Mouse (Mus musculus): ENCODE data around the gene Swsap1. TPM values are rescaled to one million over a fixed set of nuclear protein-coding genes. Genes with fewer than 3 reads are reported as not detected.

Swsap1 gene
- polyA plus RNA-seq, 1 experiment from 2014 or later: 17.2 TPM

DNA sequence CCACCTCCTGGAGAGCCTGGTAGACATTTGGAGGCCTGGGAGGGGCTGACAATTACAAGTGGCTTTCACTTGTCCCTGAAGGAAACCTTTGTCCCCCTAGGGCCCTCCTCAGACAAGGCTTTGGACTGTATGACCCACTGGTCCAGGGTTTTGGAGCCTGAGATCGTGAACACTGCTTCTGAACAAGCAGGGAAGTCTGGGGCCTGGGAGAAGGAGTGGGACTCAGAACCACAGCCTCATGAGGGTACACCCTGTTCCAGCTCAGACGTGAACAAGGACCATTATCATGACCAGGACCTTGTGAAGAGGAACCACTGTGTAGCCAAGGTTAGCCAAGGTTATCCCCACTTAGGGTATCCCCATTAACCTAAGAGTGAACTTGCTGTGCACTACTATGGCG, 26.3 kb upstream of the Swsap1 start:
- Histone ChIP-seq H3K9me3 (replicated peaks; ENCODE audit: control insufficient read depth, low read length) (no peaks in the 10 kb centered on the region), H3K36me3 (replicated peaks; ENCODE audit: control insufficient read depth, insufficient read depth, low read depth, low read length) (no peaks in the 10 kb centered on the region), H3K27ac (replicated peaks; ENCODE audit: low read depth, low read length) (no peak overlapping the region), H3K27me3 (ENCODE audit: control insufficient read depth, insufficient read depth, low read length) (no peaks in the 10 kb centered on the region), H3K4me3 (ENCODE audit: low read depth, low read length) (no peak overlapping the region), H3K4me2 (ENCODE audit: low read depth, low read length) (no peak overlapping the region), H3K9ac (replicated peaks; ENCODE audit: low read length) (no peak overlapping the region), H3K4me1 (ENCODE audit: control insufficient read depth, insufficient read depth, low read length) (no peaks in the 10 kb centered on the region; the same call in 1 of the 2 replicates)
- no peak for ATAC-seq (replicated peaks; ENCODE audit: insufficient number of reproducible peaks, low FRiP score, low TSS enrichment, low read depth)
- no peak for DNase-seq (ENCODE audit: low spot score)
- WGBS: 76% methylated on average over 3 of the region's 3 CpGs

DNA sequence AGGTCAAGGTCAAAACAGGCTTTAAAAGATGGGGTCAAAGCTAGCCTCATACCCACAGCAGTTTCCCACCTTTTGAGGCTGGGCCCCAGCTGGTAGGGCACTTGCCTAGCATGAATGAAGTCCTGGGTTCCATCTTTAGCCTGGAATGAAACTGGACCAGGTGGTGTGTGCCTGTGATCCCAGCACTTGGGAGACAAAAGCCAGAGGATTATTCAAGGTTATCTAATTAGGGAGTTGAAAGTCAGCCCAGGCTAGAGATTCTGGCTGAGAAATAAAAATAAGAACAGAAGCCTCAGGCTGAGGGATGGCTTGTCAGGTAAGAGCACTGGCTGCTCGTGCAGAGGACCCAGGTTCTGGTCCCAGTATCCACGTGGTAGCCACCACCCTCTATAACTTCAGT, 23.5 kb upstream of the Swsap1 start:
- Histone ChIP-seq H3K4me1 (ENCODE audit: control insufficient read depth, insufficient read depth, low read length) (no peaks in the 10 kb centered on the region), H3K9me3 (replicated peaks; ENCODE audit: control insufficient read depth, low read length) (no peaks in the 10 kb centered on the region), H3K9ac (replicated peaks; ENCODE audit: low read length) (no peak overlapping the region), H3K27me3 (ENCODE audit: control insufficient read depth, insufficient read depth, low read length) (no peaks in the 10 kb centered on the region), H3K4me3 (ENCODE audit: low read depth, low read length) (no peak overlapping the region), H3K27ac (replicated peaks; ENCODE audit: low read depth, low read length) (no peak overlapping the region), H3K4me2 (ENCODE audit: low read depth, low read length) (no peak overlapping the region), H3K36me3 (replicated peaks; ENCODE audit: control insufficient read depth, insufficient read depth, low read depth, low read length) (no peaks in the 10 kb centered on the region)
- ATAC-seq (replicated peaks; ENCODE audit: insufficient number of reproducible peaks, low FRiP score, low TSS enrichment, low read depth) (no peak), DNase-seq (ENCODE audit: low spot score) (no peak)
- 67% methylated on average over 2 of the region's 2 CpGs for WGBS

DNA sequence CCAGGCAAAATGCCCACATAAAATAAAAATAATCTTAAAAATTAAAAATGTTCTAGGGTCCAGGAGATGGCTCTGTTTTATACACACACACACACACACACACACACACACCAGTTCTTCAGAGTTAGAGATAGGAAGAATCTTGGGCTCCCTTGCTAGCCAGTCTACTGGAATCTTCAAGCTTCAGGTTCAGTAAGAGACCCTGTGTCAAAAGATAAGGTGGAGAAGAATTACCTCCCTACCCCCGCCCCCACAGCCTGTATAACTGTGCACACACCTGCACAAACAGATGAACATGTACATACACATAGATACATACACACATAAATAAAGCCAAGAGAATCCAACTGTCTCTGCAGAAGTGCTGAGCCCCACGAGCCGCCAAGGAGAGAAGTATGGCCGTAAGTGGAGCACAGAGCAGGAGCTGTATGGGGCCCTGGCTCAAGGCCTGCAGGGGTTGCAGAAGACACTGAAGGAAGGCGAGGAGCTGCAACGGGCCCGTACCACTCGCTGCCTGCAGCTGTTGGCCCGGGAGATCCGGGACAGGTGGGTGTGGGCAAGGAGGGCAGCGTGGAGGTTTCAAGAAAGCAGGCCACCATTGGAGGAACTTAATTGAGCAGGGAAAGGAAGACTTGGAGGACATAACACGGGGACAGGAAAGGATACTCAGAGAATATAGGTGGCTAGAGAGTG, 23.0 kb upstream of the Swsap1 start:
- no peaks in the 10 kb centered on the region for H3K27me3 ChIP-seq (ENCODE audit: control insufficient read depth, insufficient read depth, low read length)
- ATAC-seq (replicated peaks; ENCODE audit: insufficient number of reproducible peaks, low FRiP score, low TSS enrichment, low read depth) (no peak), DNase-seq (ENCODE audit: low spot score) (no peak)
- 53% methylated on average over 12 of the region's 12 CpGs for WGBS
- no peak overlapping the region for H3K27ac ChIP-seq (replicated peaks; ENCODE audit: low read depth, low read length)
- H3K9me3 ChIP-seq (replicated peaks; ENCODE audit: control insufficient read depth, low read length): no peaks in the 10 kb centered on the region
- H3K4me2 ChIP-seq (ENCODE audit: low read depth, low read length): no peak overlapping the region
- no peak overlapping the region for H3K4me3 ChIP-seq (ENCODE audit: low read depth, low read length)
- no peak overlapping the region for H3K9ac ChIP-seq (replicated peaks; ENCODE audit: low read length)
- no peaks in the 10 kb centered on the region for H3K4me1 ChIP-seq (ENCODE audit: control insufficient read depth, insufficient read depth, low read length)
- H3K36me3 ChIP-seq (replicated peaks; ENCODE audit: control insufficient read depth, insufficient read depth, low read depth, low read length): no peaks in the 10 kb centered on the region

DNA sequence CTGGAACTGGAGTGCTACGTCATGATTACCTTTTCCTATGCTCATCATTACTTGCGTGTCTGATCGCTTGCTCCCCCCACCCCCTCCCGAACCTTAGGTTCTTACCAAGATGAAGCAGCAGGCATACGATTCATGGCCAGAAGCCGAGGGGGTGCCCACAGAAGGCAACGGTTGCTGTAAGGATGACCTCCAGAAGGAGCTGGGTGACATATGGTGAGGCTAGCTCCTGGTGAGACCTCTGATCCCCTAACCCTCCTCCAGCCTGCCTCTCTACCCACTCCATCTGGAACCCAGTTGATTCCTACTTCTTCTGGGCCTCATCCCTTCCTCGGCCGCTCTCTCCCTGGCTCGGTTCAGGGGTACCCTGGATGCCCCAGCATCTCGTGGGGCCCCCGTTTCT, 21.5 kb upstream of the Swsap1 start:
- WGBS: 88% methylated on average over 12 of the region's 12 CpGs
- Histone ChIP-seq H3K9me3 (replicated peaks; ENCODE audit: control insufficient read depth, low read length) (no peaks in the 10 kb centered on the region), H3K4me3 (ENCODE audit: low read depth, low read length) (no peak overlapping the region), H3K9ac (replicated peaks; ENCODE audit: low read length) (no peak overlapping the region), H3K27ac (replicated peaks; ENCODE audit: low read depth, low read length) (no peak overlapping the region), H3K4me2 (ENCODE audit: low read depth, low read length) (no peak overlapping the region), H3K27me3 (ENCODE audit: control insufficient read depth, insufficient read depth, low read length) (no peaks in the 10 kb centered on the region), H3K4me1 (ENCODE audit: control insufficient read depth, insufficient read depth, low read length) (no peaks in the 10 kb centered on the region), H3K36me3 (replicated peaks; ENCODE audit: control insufficient read depth, insufficient read depth, low read depth, low read length) (no peaks in the 10 kb centered on the region)
- DNase-seq (ENCODE audit: low spot score) (no peak), ATAC-seq (replicated peaks; ENCODE audit: insufficient number of reproducible peaks, low FRiP score, low TSS enrichment, low read depth) (no peak)

DNA sequence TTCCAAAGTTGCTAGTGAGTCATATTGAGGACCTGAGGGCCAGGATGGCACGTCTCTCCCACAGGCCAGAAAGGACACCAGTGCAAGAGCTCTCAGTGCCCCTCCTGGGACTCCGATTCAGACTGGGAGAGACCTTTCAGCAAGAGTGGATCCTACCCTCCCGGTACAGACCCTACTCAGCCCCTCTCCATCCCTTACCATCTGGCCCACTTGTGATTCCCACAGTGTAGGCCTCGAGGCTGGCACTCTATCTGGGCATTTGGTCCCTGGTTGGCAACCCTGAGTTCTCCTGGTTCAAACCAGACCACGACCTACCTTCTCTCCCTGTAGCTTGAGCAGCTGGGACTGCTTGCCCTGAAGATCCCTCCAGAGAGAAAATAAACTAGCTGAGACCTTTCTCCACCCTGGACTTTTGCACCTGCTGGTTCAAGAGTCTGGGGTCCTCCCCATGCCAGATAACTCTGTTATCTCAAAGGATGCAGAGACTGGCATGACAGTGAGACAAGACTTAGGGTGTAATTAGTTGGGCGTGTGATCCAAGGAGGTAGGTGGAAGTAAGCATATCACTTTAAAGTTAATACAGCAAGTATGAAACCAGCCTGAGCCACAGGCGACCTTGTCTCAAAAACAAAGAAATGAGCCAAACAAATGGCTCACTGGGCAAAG, 20.0 kb upstream of the Swsap1 start:
- Histone ChIP-seq H3K4me1 (ENCODE audit: control insufficient read depth, insufficient read depth, low read length) (no peaks in the 10 kb centered on the region), H3K27me3 (ENCODE audit: control insufficient read depth, insufficient read depth, low read length) (no peaks in the 10 kb centered on the region), H3K4me2 (ENCODE audit: low read depth, low read length) (no peak overlapping the region), H3K27ac (replicated peaks; ENCODE audit: low read depth, low read length) (no peak overlapping the region), H3K4me3 (ENCODE audit: low read depth, low read length) (no peak overlapping the region), H3K9ac (replicated peaks; ENCODE audit: low read length) (no peak overlapping the region), H3K9me3 (replicated peaks; ENCODE audit: control insufficient read depth, low read length) (no peaks in the 10 kb centered on the region), H3K36me3 (replicated peaks; ENCODE audit: control insufficient read depth, insufficient read depth, low read depth, low read length) (no peaks in the 10 kb centered on the region)
- ATAC-seq (replicated peaks; ENCODE audit: insufficient number of reproducible peaks, low FRiP score, low TSS enrichment, low read depth) (no peak), DNase-seq (ENCODE audit: low spot score) (no peak)
- WGBS: 82% methylated on average over 7 of the region's 7 CpGs

DNA sequence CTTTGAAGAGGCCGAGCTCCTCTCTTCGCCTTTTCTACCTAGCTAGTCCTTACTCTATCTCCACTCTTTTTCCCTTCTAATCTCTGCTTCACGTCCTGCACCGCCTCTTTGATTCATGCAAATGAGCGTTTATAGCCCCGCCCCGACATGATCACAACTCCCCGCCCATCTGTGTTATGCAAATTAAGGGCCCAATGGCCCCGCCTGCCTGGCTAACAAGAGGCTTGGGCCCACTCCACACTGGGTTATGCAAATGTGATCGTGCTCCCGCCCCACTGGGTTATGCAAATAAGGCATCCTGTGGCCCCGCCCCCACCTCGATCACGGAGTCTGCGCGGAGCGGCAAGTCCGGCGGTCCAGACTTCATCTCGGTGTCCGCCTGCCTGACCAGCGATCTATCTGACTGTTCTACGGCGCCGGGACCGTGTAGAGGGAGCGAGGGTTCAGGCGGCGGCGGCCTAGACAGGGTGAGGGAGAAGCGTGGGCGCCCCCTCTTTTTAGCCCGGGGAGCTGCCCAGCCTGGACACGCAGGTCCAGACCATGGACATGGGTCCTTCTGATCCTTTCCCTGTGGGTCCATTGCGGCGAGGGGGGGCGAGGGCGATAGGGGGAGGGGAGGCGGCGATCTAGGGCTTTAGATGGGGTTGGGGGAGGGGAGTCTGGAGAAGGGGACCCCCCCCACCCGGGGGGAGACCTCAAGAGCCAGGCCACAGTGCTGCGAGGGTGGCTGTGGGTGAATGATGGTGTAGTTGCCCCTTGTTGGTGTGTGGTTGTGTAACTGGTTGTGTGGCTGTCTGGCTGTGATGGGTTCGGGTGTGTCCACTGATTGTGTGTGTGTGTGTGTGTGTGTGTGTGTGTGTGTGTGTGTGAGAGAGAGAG, 18.6 kb upstream of the Swsap1 start, which contains the start of gene Plppr2:
Gene Plppr2 (plus strand): TSS at position 342 of the 879 bp plus-strand sequence.
- no peaks in the 10 kb centered on the region for H3K9me3 ChIP-seq (replicated peaks; ENCODE audit: control insufficient read depth, low read length)
- no peaks in the 10 kb centered on the region for H3K36me3 ChIP-seq (replicated peaks; ENCODE audit: control insufficient read depth, insufficient read depth, low read depth, low read length)
- peak within 1 kb of the TSS; percentile 51 for H3K4me3 ChIP-seq (ENCODE audit: low read depth, low read length)
- no peaks in the 10 kb centered on the region for H3K27me3 ChIP-seq (ENCODE audit: control insufficient read depth, insufficient read depth, low read length)
- H3K27ac ChIP-seq (replicated peaks; ENCODE audit: low read depth, low read length): no peak within 1 kb of the TSS
- ATAC-seq (replicated peaks; ENCODE audit: insufficient number of reproducible peaks, low FRiP score, low TSS enrichment, low read depth) (peak; percentile 93), DNase-seq (ENCODE audit: low spot score) (peak; percentile 98)
- H3K4me2 ChIP-seq (ENCODE audit: low read depth, low read length): peak within 1 kb of the TSS; percentile 84
- no peaks in the 10 kb centered on the region for H3K4me1 ChIP-seq (ENCODE audit: control insufficient read depth, insufficient read depth, low read length)
- WGBS: 3% methylated on average over 42 of the region's 43 CpGs
- H3K9ac ChIP-seq (replicated peaks; ENCODE audit: low read length): peak within 1 kb of the TSS; percentile 69

DNA sequence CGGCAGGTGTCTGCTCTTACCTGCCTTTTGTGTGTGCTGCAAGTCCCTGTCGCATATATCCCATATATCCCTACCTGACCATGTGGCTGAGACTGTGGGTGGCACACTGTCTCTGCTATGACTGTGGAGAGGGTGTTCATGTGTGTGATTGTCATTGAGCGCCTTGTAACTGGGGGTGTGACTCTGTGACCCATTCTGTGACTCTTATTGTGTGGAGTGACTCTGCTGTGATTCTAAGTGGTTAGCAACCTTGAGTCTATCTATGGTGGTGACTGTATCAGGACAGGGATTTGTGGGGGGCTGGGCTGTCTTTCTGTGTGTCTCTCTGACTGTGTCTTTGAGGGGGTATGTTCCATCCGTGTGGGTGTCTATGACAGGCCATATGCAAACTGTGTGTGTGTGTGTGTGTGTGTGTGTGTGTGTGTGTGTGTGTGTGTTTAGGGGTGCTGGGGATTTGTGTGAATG, 17.8 kb upstream of the Swsap1 start:
- Histone ChIP-seq H3K27me3 (ENCODE audit: control insufficient read depth, insufficient read depth, low read length) (no peaks in the 10 kb centered on the region), H3K9me3 (replicated peaks; ENCODE audit: control insufficient read depth, low read length) (no peaks in the 10 kb centered on the region), H3K4me1 (ENCODE audit: control insufficient read depth, insufficient read depth, low read length) (no peaks in the 10 kb centered on the region), H3K4me3 (ENCODE audit: low read depth, low read length) (no peak overlapping the region), H3K9ac (replicated peaks; ENCODE audit: low read length) (no peak overlapping the region), H3K27ac (replicated peaks; ENCODE audit: low read depth, low read length) (no peak overlapping the region), H3K36me3 (replicated peaks; ENCODE audit: control insufficient read depth, insufficient read depth, low read depth, low read length) (no peaks in the 10 kb centered on the region), H3K4me2 (ENCODE audit: low read depth, low read length) (peak overlapping the region; percentile 25; the same call in 1 of the 2 replicates)
- DNase-seq (ENCODE audit: low spot score) (no peak), ATAC-seq (replicated peaks; ENCODE audit: insufficient number of reproducible peaks, low FRiP score, low TSS enrichment, low read depth) (no peak; the same call in 1 of the 2 replicates)
- WGBS: 78% methylated on average over 4 of the region's 4 CpGs

Measured in embryonic facial prominence, embryonic 11.5 days (tissue).